Mouse (Mus musculus): ENCODE data around the gene Tnip1.
"Not testable (repeated sequence)": the region's sequence is repeated elsewhere in the genome, so short reads cannot be mapped to it uniquely, and the experiment has no call there.

The Tnip1 gene

DNA sequence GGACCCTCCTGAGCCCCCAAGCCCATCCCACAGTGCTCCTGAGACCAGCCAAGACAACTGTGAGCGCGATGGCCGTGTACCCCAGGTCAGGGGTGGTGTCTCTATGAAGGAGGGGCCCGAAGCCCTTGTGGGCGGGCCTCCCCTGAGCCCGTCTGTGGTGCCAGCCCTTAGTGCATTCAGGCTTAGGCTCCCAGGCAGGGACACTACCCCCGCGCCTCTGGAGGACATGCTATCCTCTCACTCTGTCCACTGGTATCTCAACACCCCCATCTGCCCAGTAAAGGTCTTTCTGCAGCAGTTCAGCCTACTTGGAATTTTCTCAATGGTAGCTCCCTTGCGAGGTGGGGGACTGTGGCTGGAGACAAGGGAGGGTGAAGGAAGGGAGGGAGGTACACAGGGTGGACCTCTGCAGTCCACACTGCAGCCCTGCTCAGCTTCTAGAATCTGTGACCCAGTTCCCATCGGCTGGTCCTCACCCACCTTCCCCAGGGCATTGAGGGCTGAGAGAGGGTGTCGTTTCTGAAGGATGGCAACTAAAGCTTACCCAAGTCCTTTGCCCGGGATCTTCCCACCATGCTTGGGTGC, 52.5 kb downstream of the Tnip1 start:
- no peak for DNase-seq (ENCODE audit: low spot score)

- no peak for DNase-seq (ENCODE audit: low spot score)
These were observed 53.4 kb downstream of the Tnip1 start for GRCm38 (mm10) chr11:54909273-54909672.

DNA sequence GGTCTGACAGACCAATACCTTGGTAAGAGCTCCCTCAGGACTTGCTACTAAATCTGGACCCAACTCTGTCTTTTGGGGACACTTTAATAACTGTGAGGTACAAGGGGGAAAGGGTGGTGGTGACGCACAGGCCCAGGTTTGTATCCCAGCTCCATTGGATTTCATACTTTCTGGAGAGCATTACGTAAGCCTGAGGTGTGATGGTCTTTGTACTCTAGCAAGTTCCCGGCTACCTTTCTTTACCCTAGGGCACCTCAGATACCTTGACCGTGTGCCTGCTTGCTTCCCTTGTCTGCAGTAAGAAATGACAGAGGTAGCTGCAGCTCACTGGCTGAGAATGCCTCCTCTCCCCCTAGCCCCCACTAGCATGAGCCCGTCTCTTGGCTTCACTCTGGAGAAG, 55.5 kb downstream of the Tnip1 start:
- no peak for DNase-seq (ENCODE audit: low spot score)

GRCm38 (mm10) chr11:54906466-54906865, 56.3 kb downstream of the Tnip1 start:
- DNase-seq (ENCODE audit: low spot score) = no peak

DNA sequence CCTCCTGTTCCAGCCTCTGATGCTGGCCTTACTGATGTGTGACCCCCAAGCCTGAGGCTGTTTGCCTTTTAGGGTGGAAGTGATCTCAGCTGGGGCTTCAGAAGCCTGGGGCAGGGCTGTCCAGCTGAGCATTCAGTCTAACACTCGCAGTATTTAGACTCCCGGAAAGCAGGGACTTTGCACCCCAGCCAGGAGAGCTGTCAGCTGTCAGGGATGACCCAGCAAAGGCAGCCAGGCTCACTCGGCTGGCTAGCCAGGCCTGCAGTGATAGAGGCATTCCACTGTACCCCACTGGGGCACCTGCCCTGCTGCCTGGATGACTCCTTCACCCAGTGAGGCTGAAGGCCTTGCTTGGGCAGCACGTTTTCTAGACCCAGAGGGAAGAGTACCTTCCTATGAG, 56.8 kb downstream of the Tnip1 start:
- no peak for DNase-seq (ENCODE audit: low spot score)

DNA sequence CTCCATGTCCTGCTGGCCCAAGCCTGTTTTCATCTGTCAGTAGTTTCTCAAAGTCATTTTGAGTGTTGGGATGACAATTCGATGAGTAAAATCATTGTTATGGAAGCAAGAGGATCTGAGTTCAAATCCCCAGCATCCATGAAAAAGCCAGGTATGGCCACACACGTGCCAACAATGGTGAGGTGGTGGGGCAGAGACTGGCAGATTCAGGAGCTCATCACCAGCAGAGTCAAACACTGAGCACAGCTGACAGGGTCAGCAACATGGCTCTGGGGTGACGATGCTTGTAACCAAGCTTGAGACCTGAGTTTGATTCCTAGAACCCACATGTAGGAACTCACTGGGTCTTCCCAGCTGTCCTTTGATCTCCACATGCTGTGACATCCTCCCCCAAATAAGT, 57.6 kb downstream of the Tnip1 start:
- DNase-seq (ENCODE audit: low spot score) = no peak

DNA sequence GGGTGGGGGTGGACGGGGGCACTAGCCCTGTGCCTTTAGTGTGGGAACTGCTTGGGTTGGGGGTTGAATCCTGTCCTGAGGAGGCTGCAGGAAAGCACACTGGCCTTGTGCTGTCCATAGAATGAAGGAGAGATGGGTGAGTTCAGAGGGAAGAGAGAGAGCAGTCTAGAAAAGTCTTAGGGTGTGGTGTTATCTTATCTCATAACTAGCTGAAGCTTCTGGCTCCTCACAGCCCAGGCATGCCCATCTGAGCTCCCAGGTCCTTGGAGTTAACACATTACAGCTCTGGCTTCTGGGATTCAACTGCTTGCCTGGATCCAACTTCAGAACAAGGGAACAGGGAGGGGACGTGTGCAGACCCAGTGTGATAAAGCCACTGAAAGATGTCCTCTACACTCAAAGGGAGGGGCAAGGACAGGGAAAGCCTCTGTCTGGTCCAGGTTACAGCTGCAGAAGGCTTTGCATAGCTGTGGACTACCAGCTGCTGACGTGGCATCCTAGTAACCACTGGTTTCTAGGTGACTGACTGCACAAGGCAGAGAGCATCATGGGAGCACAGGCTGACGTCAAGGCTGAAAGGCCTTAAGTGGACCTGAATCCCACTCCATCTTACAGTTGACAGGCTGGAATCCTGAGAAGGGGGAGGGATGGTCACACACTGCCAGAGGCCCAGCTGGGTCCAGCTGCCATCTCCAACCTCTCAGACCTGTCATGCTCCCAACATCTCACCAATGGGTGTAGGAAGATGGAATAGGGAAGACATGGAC, 58.6 kb downstream of the Tnip1 start:
- no peak for DNase-seq (ENCODE audit: low spot score)

GRCm38 (mm10) chr11:54903339-54903738, 59.4 kb downstream of the Tnip1 start:
- DNase-seq (ENCODE audit: low spot score) = no peak

DNA sequence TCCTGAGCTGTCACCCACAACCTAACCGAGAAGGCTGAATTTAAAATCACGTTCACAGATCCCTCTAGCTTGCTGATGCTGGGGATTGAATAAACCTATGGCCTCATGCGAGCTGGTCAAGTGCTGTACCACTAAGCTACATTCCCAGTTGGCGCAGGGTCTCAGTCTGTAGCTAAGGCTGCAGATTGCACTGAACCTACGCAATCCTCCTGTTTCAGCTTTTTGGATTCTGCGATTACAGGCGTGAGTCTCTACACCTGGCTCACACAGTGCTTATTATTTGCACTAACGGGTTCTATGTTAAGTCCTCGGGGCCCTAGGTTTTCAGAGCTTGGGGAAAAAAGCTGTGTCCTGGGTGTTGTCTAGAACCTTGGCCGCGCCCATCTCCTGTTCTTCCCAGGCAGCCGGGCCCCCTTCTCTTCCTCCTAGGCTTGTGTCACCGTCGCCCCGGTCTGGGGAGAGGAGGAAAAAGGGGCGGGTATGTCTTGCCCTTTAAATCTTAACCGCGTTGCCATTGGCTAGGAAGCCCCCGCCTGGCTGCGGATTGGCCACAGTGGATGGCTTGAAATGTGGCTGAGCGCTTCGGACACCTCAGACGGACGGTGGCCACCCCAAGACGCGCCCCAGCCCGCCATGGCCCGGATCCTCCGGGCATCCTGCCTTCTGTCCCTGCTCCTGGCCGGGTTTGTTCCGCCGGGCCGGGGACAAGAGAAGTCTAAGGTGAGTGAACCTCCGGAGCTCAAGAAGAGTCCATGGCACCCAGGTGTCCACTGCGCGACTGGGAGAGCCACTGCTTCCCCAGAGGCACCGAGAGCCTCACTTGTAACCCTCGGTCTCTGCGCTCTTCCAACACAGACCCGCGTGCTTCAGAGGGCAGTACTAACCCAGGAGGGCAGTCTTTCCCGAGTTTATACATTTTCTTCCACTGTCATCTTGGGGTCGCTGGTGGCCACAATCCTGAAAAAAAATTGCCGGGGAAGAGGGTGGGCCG, 60.1 kb downstream of the Tnip1 start, which contains the start of gene Gpx3:
Gene Gpx3, plus strand, starts transcription at position 121 of the 991 bp plus-strand sequence.
- peak; percentile 43 for DNase-seq (ENCODE audit: low spot score)

- no peak for DNase-seq (ENCODE audit: low spot score)
These were observed 63.1 kb downstream of the Tnip1 start for GRCm38 (mm10) chr11:54899657-54900056.

DNA sequence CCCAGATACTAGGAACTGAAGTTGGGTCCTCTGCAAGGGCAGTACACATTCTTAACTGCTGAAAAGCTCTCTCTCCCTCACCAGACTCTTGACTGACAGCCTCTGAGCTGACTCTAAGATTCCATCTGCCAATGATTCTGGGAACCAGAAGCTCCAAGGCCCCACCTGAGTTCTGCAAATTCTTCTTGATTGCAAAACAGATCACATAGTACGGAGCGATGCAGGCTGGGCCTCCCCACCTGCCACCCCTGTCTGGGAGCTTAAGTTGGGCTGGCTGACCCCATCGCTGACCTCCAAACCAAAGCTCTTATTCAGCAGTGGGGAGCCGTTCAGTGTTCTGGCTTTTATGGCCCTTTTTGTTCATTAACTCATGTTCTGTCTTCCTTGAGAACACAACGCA, 65.2 kb downstream of the Tnip1 start:
- no peak for DNase-seq (ENCODE audit: low spot score)

- not testable (repeated sequence) for DNase-seq (ENCODE audit: low spot score)
These were observed 66.1 kb downstream of the Tnip1 start for GRCm38 (mm10) chr11:54896646-54897045.

DNA sequence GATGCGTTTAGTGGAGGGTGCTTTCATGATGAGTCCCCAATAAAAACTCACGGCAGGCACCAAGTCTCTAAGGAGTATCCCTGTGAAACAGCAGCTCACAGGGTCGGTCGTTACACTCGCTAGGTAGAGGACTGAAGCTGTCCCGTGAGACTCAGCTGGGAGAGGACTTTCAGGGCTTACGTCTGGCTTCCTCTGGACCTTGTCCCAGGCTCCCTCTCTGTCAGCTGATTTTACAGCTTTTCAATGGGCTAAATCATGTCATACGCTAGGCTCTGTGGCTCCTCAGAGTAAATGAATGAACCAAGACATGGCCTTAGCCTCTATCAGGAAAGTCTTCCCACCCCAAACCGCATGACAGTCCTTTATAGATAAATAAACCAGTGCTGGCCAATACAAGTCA, 68.1 kb downstream of the Tnip1 start:
- DNase-seq (ENCODE audit: low spot score) = no peak

GRCm38 (mm10) chr11:54892091-54892490, 70.6 kb downstream of the Tnip1 start:
- DNase-seq (ENCODE audit: low spot score) = no peak

GRCm38 (mm10) chr11:54891341-54891740, 71.4 kb downstream of the Tnip1 start:
- DNase-seq (ENCODE audit: low spot score) = no peak

- DNase-seq (ENCODE audit: low spot score) = no peak
These were observed 74.8 kb downstream of the Tnip1 start for GRCm38 (mm10) chr11:54887927-54888326.

DNA sequence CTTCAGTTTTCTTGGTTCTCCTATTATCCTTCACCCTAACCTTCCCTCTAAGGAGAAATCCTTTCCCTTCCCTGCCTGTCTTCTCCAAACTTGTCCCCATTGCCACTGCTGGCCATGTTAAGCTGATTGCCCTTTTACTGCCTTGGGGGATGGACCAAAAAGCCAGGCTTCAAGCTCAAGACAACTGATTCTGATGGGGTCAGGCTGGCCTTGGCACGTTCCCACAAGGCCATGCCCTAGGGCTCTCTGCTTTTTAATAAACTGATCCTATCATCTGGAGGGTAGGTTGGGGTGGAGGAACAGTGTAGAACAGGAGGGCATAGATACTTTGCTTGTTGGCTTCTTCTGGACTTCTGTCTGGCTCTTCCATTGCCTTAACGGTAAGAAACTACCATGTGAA, 77.3 kb downstream of the Tnip1 start:
- no peak for DNase-seq (ENCODE audit: low spot score)

DNA sequence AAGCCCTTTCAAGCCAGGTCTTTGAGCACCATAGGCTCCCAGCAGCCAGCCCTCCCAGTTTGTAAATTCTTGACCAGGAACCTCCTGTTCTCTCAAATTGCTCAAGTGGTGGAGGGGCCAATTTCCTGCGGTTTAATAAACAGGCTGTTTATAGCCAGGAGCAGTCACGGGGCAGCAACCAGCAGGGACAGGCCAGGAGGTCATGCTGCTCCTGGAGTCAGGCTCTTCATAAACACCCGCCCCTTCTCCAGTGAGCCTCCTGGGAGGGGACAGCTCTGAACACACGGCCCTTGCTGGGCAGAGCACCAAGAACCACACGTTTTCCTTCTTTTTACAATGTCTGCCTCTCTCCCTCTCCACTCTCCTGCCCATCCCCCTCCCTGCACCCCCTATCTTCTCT, 77.8 kb downstream of the Tnip1 start:
- DNase-seq (ENCODE audit: low spot score) = no peak

GRCm38 (mm10) chr11:54884197-54884828, 78.4 kb downstream of the Tnip1 start:
- DNase-seq (ENCODE audit: low spot score) = no peak

DNA sequence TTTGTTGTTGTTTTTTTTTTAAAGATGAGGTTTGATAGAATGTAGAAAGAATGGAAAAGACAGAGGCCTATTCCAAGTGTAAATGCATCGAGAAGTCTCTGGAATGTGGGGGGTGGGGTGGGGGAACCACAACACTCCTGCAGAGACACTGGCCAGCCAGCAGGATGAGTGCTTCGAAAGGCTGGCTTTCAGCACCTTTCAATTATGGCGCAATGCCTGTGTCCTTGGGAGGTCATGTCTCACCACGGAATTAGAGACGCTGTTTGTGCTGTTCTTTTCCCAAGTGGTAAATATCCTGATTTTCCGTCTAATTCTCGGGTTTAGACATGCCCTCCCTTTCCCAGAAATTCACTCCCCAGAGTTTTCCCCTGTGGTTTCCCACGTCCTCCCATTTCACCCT, 80.0 kb downstream of the Tnip1 start:
- no peak for DNase-seq (ENCODE audit: low spot score)

DNA sequence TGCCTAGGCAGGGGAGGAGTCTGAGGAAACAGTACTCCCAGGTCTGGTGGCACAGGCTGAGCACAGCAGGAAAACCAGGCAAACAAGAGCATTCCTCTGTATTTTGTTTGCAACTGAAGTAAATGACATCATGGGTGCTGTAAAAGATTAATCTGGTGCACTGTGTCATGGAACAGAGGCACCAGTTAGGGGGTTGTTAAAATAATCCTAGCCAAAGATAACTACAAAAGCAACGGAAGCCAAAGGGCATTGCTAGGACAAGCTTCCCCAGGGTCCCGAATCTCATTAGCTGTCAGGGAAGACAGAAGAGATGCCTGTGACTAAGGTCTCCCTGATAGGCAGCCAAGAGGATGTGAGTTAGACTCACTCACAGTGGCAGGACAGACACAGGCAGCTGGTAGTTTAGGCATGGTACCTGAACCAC, 81.7 kb downstream of the Tnip1 start:
- no peak for DNase-seq (ENCODE audit: low spot score)

- DNase-seq (ENCODE audit: low spot score) = no peak
These were observed 82.8 kb downstream of the Tnip1 start for GRCm38 (mm10) chr11:54879922-54880321.

Data from layer of hippocampus, adult 11-12 months (tissue).